In genomic region chr1:90247234-90247633, GRCm38 (mm10) we compare ENCODE assay signal across 17 mouse cellular contexts. TPM values are rescaled to one million over a fixed set of nuclear protein-coding genes. Genes with fewer than 3 reads are reported as not detected.
A peak's percentile ranks its signal among the peaks of the same experiment; 100 is the strongest.
DNase-seq lines count a peak whose midpoint lies in the region; ATAC-seq lines count a peak whose summit lies in the region.
"Had no signal": no experiment of that assay in that cellular context is flagged by ENCODE, and none has a peak within 500 bp of the region (broad histone marks: within the 10 kb centered on the region; RNA-seq: fewer than 3 reads in every experiment).

No protein-coding gene starts in this region.

- WGBS in embryonic facial prominence, embryonic 11.5 days = 75% methylated on average over 4 of the region's 4 CpGs
- 59% methylated on average over 4 of the region's 4 CpGs for WGBS in liver, embryonic 15.5 days (ENCODE audit: insufficient replicate concordance)

- H3K36me3 ChIP-seq in embryonic facial prominence, embryonic 11.5 days (replicated peaks; ENCODE audit: control insufficient read depth, insufficient read depth, low read depth, low read length) = no peaks in the 10 kb centered on the region
- H3K36me3 ChIP-seq in erythroblast, embryonic 14.5 days (ENCODE audit: control insufficient read depth) = no peaks in the 10 kb centered on the region; the same call in 1 of the 2 replicates
- H3K36me3 ChIP-seq in liver, embryonic 15.5 days (replicated peaks) = no peaks in the 10 kb centered on the region
- H3K36me3 ChIP-seq: midbrain, embryonic 13.5 days had no signal

- no peaks in the 10 kb centered on the region; the same call in none of the 2 replicates for H3K4me1 ChIP-seq in embryonic facial prominence, embryonic 11.5 days (ENCODE audit: control insufficient read depth, insufficient read depth, low read length)
- H3K4me1 ChIP-seq in erythroblast, embryonic 14.5 days (ENCODE audit: control insufficient read depth) = peaks cover 97% of the 10 kb centered on the region
- peaks cover 82% of the 10 kb centered on the region for H3K4me1 ChIP-seq in liver, embryonic 15.5 days (replicated peaks)

- H3K9me3 ChIP-seq in embryonic facial prominence, embryonic 11.5 days (replicated peaks; ENCODE audit: control insufficient read depth, low read length) = no peaks in the 10 kb centered on the region
- H3K9me3 ChIP-seq in erythroblast, embryonic 14.5 days (ENCODE audit: control insufficient read depth, low read length) = no peaks in the 10 kb centered on the region
- no peaks in the 10 kb centered on the region for H3K9me3 ChIP-seq in liver, embryonic 15.5 days (replicated peaks)
- H3K9me3 ChIP-seq: forebrain, embryonic 13.5 days; midbrain, embryonic 13.5 days had no signal

- H3K27ac ChIP-seq in embryonic facial prominence, embryonic 11.5 days (replicated peaks; ENCODE audit: low read depth, low read length) = 0 out of 2 replicates have a peak overlapping the region, but pooled peaks have one; percentile 0
- H3K27ac ChIP-seq in liver, embryonic 15.5 days (replicated peaks) = peak overlapping the region; percentile 93
- H3K27ac ChIP-seq: forebrain, embryonic 13.5 days; midbrain, embryonic 13.5 days had no signal

- H3K4me3 ChIP-seq in embryonic facial prominence, embryonic 11.5 days (ENCODE audit: low read depth, low read length) = no peak overlapping the region
- H3K4me3 ChIP-seq in erythroblast, embryonic 14.5 days (replicated peaks) = peak overlapping the region; percentile 48
- no peak overlapping the region; the same call in 1 of the 2 replicates for H3K4me3 ChIP-seq in liver, embryonic 15.5 days (replicated peaks)
- H3K4me3 ChIP-seq: forebrain, embryonic 13.5 days; midbrain, embryonic 13.5 days had no signal

- no peak overlapping the region for H3K4me2 ChIP-seq in embryonic facial prominence, embryonic 11.5 days (ENCODE audit: low read depth, low read length)
- peak overlapping the region; percentile 58 for H3K4me2 ChIP-seq in liver, embryonic 15.5 days
- H3K4me2 ChIP-seq: forebrain, embryonic 13.5 days; midbrain, embryonic 13.5 days had no signal

- H3K9ac ChIP-seq in embryonic facial prominence, embryonic 11.5 days (replicated peaks; ENCODE audit: low read length) = no peak overlapping the region
- H3K9ac ChIP-seq in liver, embryonic 15.5 days = peak overlapping the region; percentile 43; the same call in 1 of the 2 replicates
- H3K9ac ChIP-seq: forebrain, embryonic 13.5 days; midbrain, embryonic 13.5 days had no signal

- no peaks in the 10 kb centered on the region for H3K27me3 ChIP-seq in embryonic facial prominence, embryonic 11.5 days (ENCODE audit: control insufficient read depth, insufficient read depth, low read length)
- peaks cover 13% of the 10 kb centered on the region for H3K27me3 ChIP-seq in erythroblast, embryonic 14.5 days (ENCODE audit: control insufficient read depth)
- H3K27me3 ChIP-seq in liver, embryonic 15.5 days = peaks cover 19% of the 10 kb centered on the region; the same call in 1 of the 2 replicates
- H3K27me3 ChIP-seq: forebrain, embryonic 13.5 days; midbrain, embryonic 13.5 days had no signal

- ATAC-seq in embryonic facial prominence, embryonic 11.5 days (replicated peaks; ENCODE audit: insufficient number of reproducible peaks, low FRiP score, low TSS enrichment, low read depth) = no peak
- peak; percentile 25 for ATAC-seq in liver, embryonic 15.5 days (ENCODE audit: insufficient read depth)
- ATAC-seq in megakaryocyte progenitor cell, adult 5-6 weeks (replicated peaks; ENCODE audit: poor library complexity) = no peak
- ATAC-seq: CD4-positive, CD25-positive, alpha-beta regulatory T cell, adult 4 months; forebrain, embryonic 13.5 days; midbrain, embryonic 13.5 days had no signal

- DNase-seq in kidney, postnatal 10 days = peak; percentile 30
- no peak for DNase-seq in kidney, adult 11 months
- no peak for DNase-seq in embryonic facial prominence, embryonic 11.5 days (ENCODE audit: low spot score)
- no peak for DNase-seq in layer of hippocampus, adult 18-20 months (ENCODE audit: low spot score in 2 of 2)
- DNase-seq: adrenal gland, postnatal 14 days; cerebellum, adult 9-10 months; embryo, embryonic 11 days; layer of hippocampus, adult 9-11 months; right cerebral cortex, postnatal 25 days; thymus, postnatal 25 days had no signal

RNA-seq across cellular contexts. Expression of gene Ackr3, which starts 43.5 kb away (rescaled TPM):
- polyA plus RNA-seq in embryonic facial prominence, embryonic 11.5 days (2014; fragmentation: Nextera tagmentation; extraction: Ambion mirVana) = 39.9 and 44.5 TPM in 2 replicates
- polyA plus RNA-seq in erythroblast, embryonic 14.5 days (2012) = not detected in 2 replicates
- 1.5 and 1.7 TPM in 2 replicates for polyA plus RNA-seq in liver, embryonic 15.5 days (2015; fragmentation: Nextera tagmentation; extraction: Ambion mirVana)
- 10 to 100 TPM; 15.5 to 15.9 TPM for total RNA-seq in layer of hippocampus, adult 18-20 months (2021)
- not detected in 2 replicates for total RNA-seq in megakaryocyte progenitor cell, adult 5-6 weeks (2015)
- not detected in 2 replicates for total RNA-seq in megakaryocyte progenitor cell, adult 5-6 weeks (2017)
- total RNA-seq: granulocyte monocyte progenitor cell, adult 5-6 weeks had no signal
- polyA plus RNA-seq: CD4-positive, CD25-positive, alpha-beta regulatory T cell, adult 4 months had no signal

Comparison
In these comparisons a context has a peak if more than half of its experiments do, and no peak if none do; other contexts are left out.
1. RNA of gene Ackr3, which starts 43.5 kb away (polyA plus RNA-seq): 39.9 to 44.5 TPM in embryonic facial prominence, embryonic 11.5 days; 1.5 to 1.7 TPM in liver, embryonic 15.5 days and not detected in erythroblast, embryonic 14.5 days; every median in the first group is over 10 times any median in the second.